Mouse (Mus musculus): ENCODE data around the gene Sphkap.

The Sphkap gene

GRCm38 (mm10) chr1:83408021-83408464 is at the start of gene Sphkap:
Gene Sphkap, minus strand, starts transcription at chr1:83408200.
- DNase-seq, result no peak

- DNase-seq, result no peak
These were observed 43.3 kb upstream of the Sphkap start for GRCm38 (mm10) chr1:83451291-83451690.

GRCm38 (mm10) chr1:83440422-83440821 is 32.4 kb upstream of the Sphkap start:
- DNase-seq, result no peak

- no peak for DNase-seq
These were observed 25.9 kb upstream of the Sphkap start for GRCm38 (mm10) chr1:83433932-83434331.

- no peak for DNase-seq
These were observed 21.9 kb upstream of the Sphkap start for GRCm38 (mm10) chr1:83429866-83430265.

GRCm38 (mm10) chr1:83407616-83408015 is 384 bp downstream of the Sphkap start:
- no peak for DNase-seq

GRCm38 (mm10) chr1:83406882-83407549 is 984 bp downstream of the Sphkap start:
- no peak for DNase-seq

- no peak for DNase-seq
These were observed 6.9 kb downstream of the Sphkap start for GRCm38 (mm10) chr1:83401079-83401478.

GRCm38 (mm10) chr1:83396284-83396683 is 11.7 kb downstream of the Sphkap start:
- DNase-seq, result no peak

- DNase-seq, result no peak
These were observed 12.4 kb downstream of the Sphkap start for GRCm38 (mm10) chr1:83395559-83395958.

GRCm38 (mm10) chr1:83389419-83389818 is 18.6 kb downstream of the Sphkap start:
- no peak for DNase-seq

- no peak for DNase-seq
These were observed 30.6 kb downstream of the Sphkap start for GRCm38 (mm10) chr1:83377404-83377803.

GRCm38 (mm10) chr1:83366456-83366855 is 41.5 kb downstream of the Sphkap start:
- DNase-seq, result no peak

- no peak for DNase-seq
These were observed 45.8 kb downstream of the Sphkap start for GRCm38 (mm10) chr1:83362168-83362567.

GRCm38 (mm10) chr1:83346453-83346852 is 61.5 kb downstream of the Sphkap start:
- DNase-seq, result no peak

- no peak for DNase-seq
These were observed 62.4 kb downstream of the Sphkap start for GRCm38 (mm10) chr1:83345572-83345971.

- no peak for DNase-seq
These were observed 62.9 kb downstream of the Sphkap start for GRCm38 (mm10) chr1:83345069-83345468.

GRCm38 (mm10) chr1:83342726-83343250 is 65.2 kb downstream of the Sphkap start:
- DNase-seq, result no peak

- no peak for DNase-seq
These were observed 68.6 kb downstream of the Sphkap start for GRCm38 (mm10) chr1:83339358-83339757.

- DNase-seq, result no peak
These were observed 91.1 kb downstream of the Sphkap start for GRCm38 (mm10) chr1:83316917-83317316.

- no peak for DNase-seq
These were observed 92.9 kb downstream of the Sphkap start for GRCm38 (mm10) chr1:83315146-83315545.

- DNase-seq, result no peak
These were observed 96.2 kb downstream of the Sphkap start for GRCm38 (mm10) chr1:83311607-83312295.

GRCm38 (mm10) chr1:83297137-83298076 is 110.6 kb downstream of the Sphkap start:
- no peak for DNase-seq

All from kidney, adult 18-20 months (tissue).